Mouse (Mus musculus): ENCODE data around the gene Gimap5.

Gene Gimap5

DNA sequence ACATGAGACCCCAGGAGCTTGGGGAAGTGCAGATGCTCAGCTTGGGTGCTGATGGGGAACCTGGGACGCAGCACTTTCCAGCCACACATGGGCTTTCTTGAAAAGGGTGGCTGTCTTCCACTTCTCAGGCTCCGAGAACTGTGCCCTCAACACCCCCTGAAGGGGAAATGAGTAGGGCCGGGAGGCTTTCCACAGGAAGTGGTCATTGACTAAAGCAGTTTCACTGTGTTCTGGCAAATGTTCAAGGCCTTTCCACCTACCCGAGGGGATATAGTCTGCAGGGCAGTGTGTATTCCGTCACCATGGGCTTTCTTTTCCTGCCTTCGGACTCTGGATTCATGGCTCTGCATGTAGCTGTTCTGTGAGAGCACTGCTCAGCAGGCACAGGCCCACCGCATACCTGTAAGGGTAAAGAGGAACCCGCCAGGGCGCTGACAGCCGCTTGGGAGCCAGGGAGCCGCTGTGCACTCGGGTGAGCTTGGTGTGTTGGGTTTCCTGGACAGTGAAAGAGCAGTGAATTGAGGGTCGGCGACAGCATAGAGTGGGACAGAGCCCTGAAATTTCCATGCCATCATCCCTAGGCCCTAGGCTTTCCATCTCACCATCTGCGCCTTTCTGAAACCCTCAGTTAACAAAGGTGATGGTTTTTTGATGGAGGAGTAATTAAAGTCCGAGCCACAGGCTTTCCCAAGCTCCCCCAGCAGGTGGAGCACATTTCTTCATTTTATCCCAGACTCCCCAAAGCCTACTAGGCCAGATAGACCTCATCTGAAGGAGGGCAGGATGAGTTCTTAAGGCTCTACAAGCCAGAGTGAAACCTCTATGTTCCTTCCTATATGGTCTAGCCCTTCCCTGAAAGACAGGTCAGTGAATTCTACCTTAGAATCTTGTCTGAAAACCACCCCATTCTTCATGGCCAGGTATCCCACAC lies at the start of gene Gimap5:
Gene Gimap5 (plus strand): TSS at position 239 of the 931 bp plus-strand sequence.
- no peak for DNase-seq (ENCODE audit: low spot score in 2 of 2)

DNA sequence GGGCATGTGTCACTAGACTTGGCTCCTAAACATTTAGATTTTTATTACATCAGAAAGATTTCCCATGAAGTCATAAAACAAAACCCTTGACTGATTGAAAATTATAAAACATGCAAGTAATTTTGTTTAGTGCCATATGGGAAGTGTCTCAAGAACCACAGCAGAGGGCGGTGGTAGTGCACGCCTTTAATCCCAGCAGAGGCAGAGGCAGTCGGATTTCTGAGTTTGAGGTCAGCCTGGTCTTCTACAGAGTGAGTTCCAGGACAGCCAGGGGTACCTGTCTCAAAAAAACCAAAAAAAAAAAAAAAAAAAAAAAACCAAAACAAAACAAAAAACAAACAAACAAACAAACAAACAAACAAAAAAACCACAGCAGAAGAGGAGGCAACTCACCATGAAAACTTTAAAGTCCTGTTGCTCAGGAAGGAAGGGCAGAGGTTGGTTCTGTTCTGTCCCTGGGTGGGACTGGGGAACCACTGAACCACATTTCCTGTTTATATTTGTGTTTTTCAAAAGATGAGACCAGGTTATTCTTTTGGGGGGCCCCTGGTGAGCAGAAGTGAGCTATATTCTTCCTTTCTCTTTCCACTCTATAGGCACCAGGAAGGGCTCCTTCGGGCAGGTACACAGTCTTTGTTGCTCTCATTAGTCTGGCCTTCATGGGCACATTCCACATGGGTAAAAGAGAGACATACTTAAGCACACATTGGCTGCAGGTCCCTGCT lies 49.0 kb upstream of the Gimap5 start:
- DNase-seq (ENCODE audit: low spot score in 2 of 2): no peak

DNA sequence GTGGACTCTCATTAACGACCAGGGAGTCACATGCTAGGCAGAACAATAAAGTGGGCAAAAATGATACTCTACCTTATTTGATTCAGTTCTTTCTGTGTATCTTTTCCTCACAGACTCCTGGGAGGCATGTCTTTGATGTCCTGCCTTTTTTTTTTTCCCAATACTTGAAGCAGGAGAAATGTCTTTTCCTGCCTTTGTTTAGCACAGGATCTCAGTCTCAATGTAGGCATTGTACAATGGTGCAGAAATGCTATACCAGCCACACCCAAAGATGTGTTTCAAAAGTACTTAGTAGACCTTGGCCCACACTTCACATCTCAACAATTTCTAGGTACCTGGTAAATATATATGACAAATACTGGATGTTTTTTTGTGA lies 48.5 kb upstream of the Gimap5 start:
- DNase-seq (ENCODE audit: low spot score in 2 of 2): no peak

DNA sequence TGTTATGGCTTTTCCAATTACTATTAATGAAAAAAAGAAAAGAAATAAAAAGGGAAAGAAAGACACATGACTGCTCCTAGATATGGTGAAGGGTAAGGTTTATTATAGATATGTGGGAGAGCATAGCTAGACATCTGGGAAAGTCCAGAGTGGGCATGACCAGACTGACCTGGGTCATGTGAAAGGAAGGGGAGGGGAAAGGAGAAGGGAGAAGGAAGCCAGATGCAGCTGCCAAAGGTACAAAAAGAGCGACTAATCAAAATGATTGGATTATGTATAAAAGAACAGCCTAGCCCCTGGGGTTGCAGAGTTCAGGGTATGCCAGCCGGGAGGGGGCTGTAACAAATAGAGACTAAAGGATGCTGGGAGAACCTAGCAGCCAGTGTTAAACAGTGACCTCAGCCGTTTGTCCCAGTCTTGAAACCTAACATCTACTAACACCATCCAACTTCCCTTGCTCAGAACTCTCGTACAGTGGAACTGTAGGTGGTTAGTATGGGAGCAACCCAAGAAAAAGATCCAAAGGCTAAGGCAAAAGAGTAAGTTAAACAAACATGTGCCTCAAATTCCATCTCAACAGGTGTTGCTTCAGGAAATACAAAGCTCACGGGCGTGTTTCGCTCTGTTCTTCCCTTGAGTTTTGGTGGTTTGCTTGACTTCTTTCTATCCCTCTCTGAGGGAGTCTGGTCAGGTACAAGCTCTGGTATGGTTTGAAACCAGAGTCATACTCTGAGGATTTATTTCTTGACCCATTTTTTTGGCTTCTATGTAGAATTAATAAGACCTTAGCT lies 47.7 kb upstream of the Gimap5 start:
- DNase-seq (ENCODE audit: low spot score in 2 of 2): no peak

DNA sequence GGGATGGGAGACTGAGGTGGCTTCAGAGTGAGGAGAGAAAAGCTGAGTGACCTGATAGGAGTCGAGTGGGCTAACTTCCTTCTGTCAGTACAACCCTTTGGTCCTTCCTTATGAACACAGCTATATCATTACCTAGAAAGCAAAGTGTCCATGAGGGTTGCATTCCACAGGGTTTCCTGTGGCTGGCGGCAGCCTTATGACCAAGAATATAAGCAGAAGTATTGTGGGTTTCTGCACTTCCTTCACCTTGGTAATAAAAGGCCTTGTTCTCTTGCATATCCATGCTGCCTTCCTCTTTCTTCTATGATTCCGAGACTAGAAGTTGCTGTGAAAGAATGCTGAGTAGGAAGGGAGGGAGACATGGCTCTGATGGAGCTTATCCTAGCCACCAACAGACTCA lies 47.1 kb upstream of the Gimap5 start:
- DNase-seq (ENCODE audit: low spot score in 2 of 2): no peak

DNA sequence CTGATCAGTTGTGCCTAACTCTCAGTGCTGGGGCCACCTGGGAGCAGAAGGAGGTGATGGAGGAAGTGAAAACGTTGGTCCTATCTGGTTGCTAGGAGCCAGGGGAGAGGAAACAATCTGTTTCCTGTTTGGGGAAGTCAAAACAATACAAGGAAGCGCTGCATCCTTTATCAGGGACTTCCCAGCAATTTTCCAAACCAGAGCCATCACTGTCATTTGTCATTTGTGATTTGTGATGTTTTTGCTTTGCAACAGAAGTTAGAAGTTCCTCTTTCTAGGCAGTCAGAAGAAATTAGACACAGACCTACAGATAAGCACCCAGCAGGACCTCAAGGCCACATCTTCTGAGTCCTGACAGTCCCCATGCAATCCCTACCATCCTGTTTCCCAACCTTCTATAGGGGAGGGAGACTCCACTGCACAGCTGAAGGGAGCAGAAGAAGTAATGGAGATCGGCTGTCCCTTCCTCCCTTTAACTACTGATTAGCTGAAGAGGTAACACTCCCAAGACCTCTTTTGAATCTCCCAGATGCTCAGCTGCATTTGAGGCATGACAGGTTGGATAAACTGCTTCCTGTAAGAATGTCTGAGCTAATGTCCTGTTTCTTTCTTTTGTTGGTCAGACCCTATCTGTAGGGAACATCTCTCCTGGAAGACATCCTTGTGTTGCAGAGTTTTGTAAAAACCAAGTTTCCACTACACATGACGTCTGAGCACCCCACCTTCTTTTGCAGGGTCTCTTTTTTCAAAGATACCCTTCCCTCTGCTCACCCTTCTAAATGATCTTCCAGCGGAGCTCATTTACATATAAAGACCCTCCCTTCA lies 45.5 kb upstream of the Gimap5 start:
- DNase-seq (ENCODE audit: low spot score in 2 of 2): no peak

DNA sequence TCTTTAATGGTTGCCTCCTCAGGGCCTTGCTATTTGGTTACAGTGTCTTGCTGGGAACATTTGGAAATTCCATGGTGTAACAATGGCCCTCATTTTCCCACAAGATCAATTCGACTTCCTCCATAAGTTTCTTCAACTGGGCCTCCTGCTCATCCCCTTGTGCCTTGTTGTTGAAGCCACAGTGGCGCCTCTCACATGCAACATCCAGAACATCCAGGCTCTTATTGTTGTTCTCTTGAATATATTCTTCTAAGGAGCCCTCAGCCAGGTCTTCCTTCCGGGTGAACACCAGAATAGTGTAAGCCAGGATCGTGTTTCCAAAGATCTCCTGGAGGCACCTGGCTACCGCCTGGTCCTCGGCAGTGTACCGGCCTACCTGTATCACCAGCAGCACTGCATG lies 43.9 kb upstream of the Gimap5 start:
- no peak for DNase-seq (ENCODE audit: low spot score in 2 of 2)

DNA sequence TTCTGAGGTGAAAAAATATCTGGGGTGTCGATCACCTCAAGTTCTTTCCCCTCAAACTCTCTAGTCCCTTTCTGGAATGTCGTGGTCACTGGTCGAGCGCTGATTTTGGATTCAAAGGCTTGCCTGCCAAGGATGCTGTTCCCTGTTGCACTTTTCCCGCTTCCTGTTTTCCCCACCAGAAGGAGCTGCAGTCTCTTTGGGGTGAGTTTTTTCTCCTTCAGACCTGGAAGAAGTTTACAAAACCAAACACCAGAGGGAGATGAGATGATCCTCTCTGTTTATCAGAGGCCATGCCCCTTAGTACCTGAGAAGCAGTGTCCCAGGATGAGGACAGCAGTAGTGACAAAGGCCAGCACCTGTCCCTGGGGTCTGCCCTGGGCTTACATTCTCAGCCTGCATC lies 43.4 kb upstream of the Gimap5 start:
- no peak for DNase-seq (ENCODE audit: low spot score in 2 of 2)

DNA sequence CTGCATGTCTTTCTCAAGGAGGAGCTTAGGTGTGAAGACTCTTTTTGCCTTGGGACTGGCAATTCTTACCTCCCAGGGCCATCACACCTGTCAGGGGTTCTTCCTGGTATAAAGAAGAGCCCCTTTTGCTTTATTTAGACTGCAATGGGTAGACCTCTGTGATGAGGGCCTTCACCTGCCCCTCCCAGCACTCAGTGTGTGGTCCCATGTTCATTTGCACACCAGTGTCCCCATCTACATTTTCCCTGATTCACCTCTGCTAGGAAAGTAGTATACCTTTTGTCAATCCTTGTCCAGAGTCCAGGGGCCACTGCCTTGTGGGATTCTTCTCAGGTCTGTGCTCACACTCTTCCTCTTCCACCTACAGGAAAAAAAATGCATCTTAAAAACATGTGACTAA lies 41.9 kb upstream of the Gimap5 start:
- no peak for DNase-seq (ENCODE audit: low spot score in 2 of 2)

DNA sequence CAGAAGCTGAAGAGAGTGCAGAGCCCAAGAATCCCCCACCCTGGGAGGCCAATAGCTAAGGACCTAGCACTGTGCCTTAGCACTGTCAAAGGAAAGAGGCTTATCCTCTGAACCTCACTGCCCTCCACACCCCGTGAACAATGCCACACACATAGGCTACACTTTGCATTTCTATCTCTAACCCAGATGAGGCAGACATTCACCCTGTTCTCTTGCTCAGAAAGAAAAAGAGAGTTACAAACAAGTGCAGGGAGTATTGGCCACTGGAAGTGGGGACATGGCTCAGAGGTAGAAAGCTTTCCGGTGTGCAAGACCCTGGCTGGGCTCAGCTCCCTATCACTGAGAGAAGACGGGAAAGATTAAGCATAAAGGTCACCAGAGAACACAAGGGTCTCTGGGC lies 39.9 kb upstream of the Gimap5 start:
- DNase-seq (ENCODE audit: low spot score in 2 of 2): no peak

DNA sequence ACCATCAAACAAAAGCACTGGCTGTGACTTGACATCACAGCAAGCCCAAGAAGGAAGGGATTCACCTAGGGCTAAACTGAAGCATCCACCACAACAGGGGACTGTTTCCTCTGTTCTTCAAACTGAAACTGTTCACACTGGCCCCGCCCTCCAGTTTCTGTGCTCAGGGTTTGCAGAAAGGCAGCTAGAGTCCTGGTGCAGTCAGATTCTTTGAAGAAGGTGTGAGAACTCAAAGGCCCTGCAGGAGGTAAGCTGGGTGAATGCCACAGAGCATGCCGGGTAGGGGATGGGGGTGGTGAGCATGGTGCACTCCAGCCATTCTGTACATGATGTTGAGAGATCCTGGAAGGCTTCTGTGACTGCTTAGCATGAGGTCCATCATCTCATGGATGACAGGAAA lies 27.5 kb upstream of the Gimap5 start, which contains the start of the genes Gm28053 and Gimap7:
Gene Gm28053 (plus strand): TSS at position 153 of the 400 bp plus-strand sequence.
Gene Gimap7 (plus strand): TSS at position 167 of the 400 bp plus-strand sequence.
- peak in 1 of 2 experiments; percentile 30 for DNase-seq (ENCODE audit: low spot score in 2 of 2)

DNA sequence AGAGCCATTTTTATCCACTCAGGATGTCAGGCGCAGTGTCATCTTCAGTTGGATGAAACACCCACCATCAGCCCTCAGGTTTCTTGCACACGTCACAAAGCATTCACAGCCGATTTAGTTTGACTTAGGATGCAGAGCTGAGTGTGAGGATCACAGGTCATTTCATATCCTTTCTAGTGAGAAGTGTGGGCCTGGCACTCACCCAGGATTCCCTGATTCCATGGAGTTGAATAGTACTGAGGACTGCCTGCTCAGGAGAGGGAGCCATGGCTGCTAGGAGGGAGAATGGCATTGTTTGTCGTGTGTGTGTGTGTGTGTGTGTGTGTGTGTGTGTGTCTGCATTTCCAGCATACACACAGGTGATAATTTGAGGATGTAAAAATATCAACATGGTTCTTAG lies 25.7 kb upstream of the Gimap5 start:
- DNase-seq (ENCODE audit: low spot score in 2 of 2): peak in 1 of 2 experiments; percentile 54

DNA sequence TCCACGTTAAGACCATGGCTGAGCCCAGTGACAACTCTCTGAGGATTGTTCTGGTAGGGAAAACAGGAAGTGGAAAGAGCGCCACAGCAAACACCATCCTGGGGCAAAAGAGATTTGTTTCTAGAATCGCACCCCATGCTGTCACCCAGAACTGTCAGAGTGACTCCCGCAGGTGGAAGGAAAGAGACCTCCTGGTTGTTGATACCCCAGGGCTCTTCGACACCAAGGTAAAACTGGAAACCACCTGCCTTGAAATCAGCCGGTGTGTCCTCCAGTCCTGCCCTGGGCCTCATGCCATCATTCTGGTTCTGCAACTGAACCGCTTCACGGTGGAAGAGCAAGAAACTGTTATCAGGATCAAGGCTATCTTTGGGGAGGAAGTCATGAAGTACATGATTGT lies 22.5 kb upstream of the Gimap5 start:
- peak in 1 of 2 experiments; percentile 52 for DNase-seq (ENCODE audit: low spot score in 2 of 2)

DNA sequence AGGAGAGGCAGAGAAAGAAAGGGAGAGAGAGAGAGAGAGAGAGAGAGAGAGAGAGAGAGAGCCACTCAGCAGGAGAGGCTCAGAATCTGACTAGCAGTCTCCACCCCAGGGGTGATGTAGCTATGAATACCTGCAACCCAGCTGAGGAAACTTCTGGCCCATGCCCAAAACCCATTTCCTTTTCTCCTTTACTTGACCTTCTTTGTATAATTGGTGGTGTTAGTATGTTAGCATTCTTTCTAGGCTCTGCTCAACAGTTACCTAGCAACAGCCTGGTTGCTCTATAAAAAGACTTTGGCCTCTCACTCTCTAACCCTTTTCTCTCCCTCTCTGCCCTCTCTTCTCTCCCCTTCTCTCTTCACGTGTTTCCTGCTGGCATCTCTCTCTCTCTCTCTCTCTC lies 20.5 kb upstream of the Gimap5 start:
- DNase-seq (ENCODE audit: low spot score in 2 of 2): no peak

DNA sequence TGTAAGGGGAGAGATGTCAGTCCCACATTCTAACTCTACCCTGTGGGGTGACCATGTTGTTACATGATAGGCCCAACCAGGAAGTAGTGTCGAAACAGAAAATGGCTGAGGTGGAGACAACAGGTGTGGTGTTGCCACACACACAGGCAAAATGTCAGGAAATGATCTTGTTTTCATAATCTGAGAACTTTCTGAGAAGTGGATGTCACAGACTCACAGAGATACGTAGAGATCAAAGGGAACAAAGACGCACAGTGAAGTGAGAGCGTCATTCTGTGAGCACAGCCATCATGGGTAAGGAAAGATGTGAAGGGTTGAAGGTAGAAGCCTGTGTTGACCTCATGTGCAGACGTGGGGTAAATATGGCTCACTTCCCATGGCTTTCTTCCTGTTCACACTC lies 18.2 kb upstream of the Gimap5 start:
- no peak for DNase-seq (ENCODE audit: low spot score in 2 of 2)

DNA sequence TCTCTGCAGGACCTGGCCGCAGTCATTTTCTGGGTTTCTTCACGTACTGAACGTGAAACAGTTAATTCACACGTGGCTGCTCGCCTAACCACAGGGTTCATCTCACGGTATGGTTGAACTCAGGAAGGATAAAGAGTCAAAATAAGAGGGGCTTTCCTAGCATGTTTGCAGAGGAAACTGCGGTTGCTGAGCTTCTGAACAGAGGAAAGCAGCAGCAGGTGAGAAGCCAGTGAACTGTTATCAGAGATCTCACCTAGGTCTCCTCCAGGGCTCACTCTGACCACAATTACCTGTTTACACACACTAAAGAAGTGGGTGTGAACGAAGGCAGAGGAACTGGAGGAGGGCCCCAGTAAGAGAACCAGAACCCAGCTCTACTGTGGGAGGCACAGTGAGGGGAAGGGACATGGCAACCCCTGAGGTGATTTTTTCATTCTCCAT lies 13.1 kb upstream of the Gimap5 start:
- DNase-seq (ENCODE audit: low spot score in 2 of 2): no peak

DNA sequence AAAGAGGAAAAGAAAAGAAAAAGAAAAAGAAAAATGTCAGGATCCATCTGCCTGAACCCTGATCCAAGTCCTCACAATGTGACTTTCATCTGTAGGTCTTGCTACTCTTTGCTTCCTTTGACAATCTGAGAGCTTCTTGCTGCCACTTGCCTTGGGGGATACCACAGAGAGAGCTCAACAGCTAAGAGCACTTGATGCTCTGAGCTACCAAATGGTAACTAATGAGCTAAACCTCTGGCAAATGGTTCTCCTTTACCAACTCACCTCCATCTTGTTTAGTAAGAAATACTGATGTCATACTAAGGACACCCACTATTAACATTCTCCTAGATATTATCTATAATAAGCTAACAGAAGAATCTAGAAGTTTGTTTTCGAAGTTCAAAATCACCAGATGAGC lies 12.3 kb upstream of the Gimap5 start:
- no peak for DNase-seq (ENCODE audit: low spot score in 2 of 2)

DNA sequence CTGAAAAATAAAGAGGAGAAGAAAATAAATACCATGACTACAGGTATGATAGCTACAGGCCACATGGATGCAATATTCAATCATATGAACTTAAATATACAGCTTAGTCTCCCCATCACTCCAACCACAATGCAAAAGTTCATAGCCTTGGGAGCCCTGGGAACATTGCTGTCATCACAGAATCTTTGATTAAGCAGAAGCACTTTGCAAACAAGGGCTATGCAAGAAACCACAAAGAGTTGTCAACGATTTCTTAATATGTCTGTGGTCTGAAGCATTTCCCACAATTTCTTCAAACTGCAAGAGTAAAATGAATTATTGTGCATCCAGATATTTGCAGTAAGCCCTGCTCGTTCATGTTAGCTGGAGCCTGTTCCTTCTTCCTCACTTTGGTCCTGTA lies 8.9 kb upstream of the Gimap5 start:
- DNase-seq (ENCODE audit: low spot score in 2 of 2): no peak

DNA sequence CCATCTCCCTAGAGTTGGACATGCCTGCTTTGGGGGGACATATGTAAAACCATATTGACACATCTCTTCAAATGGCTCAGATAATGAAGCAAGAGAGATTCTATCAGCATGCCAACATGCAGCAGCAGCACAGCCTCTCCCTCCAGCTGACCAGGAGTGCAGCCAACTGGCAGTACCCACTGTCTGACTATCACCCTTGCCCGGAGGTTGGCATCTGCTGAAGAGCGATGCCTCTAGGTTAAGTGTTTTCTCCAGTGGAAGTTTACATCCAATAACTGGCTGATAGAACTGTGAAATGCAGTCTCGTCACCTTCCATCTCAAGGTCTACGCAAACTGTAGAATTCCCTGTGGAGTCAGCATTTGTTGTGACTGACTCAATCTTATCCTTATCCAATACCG lies 8.3 kb upstream of the Gimap5 start:
- DNase-seq (ENCODE audit: low spot score in 2 of 2): no peak

DNA sequence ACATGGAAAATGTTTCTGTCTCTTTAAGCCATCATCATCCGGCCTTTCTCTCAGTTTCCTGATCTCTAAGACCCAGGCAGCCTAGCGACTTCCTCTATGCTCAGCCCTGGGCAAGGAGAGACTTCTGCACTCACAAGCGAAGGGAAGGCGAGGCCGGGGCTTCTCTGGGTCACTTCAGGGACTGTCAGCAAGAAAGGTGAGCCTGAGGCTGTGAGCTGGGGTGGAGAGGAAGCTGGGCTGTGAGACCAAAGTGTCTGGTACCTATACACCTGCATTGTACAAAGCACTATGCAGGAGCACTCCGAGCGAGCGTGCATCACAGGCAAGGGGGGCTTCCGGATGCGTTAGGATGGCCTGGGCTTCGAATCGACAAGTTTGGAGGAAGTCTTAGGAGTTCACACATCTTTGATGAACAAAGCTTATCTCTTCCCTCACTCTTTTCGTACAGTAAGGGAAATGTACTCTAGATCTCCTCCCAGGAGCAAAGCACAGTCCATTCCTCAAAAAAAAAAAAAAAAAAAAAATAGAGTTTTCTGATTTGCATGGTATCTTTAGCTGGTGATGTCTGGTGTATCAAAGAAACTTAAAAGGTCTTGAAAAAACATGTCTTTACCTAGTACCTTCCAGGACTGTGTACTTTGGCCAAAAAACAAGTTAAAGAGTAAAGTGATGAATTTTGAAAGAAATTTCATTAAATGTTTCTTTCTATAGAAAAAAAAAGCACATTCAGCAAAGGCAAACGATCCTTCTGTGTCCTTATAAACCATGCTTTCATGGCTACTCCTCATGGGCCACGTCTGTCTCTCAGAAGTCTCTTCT lies 6.8 kb upstream of the Gimap5 start, which contains the start of gene Gimap1:
Gene Gimap1 (plus strand): TSS at position 94 of the 819 bp plus-strand sequence.
- no peak for DNase-seq (ENCODE audit: low spot score in 2 of 2)

Data from urinary bladder, postnatal 4 days (tissue).